Mouse (Mus musculus): ENCODE data around the gene Wdr90.

Gene Wdr90

GRCm38 (mm10) chr17:25860832-25861703 lies at the start of gene Wdr90:
Wdr90 (minus strand) TSS chr17:25861501.
- DNase-seq = peak; percentile 89

GRCm38 (mm10) chr17:25907640-25908039 lies 46.3 kb upstream of the Wdr90 start:
- no peak for DNase-seq

DNA sequence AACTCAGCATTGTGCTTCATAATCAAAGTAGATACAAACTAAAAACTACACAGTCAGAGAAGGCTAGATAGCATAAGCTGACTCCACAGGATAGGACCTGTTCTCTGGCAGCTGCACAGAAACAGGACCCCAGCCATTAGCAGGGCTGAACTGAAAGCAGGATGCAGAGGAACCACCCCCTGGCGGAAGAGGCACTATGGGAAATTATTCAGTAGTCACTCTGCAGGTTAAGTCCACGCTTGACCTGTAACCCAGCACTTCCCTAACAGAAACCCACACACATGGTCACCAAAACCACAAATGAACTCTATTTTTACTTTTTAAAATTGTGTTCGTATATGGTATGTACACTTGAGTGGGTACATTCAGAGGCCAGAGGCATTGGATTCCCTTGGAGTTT lies 41.8 kb upstream of the Wdr90 start:
- DNase-seq = no peak

DNA sequence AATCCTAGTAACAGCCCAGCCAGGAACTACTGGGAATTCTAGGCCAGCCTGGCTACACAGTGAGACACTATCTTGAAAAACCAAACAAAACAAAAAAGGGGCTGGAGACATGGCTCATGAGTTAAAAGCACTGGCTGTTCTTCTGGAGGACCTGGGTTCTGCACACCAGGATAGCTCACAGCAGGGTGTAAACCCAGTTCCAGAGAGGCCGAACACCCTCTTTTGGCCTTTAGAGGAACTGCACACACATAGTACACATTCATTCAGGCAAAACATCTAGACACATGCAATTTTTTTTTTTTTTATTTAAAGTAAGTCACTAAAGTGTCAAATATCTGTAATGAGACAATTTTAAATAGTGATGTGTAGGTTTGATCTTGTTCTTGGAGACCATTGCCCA lies 38.9 kb upstream of the Wdr90 start:
- DNase-seq = no peak

GRCm38 (mm10) chr17:25895891-25896290 lies 34.6 kb upstream of the Wdr90 start:
- DNase-seq = no peak

GRCm38 (mm10) chr17:25895415-25895814 lies 34.1 kb upstream of the Wdr90 start:
- no peak for DNase-seq

GRCm38 (mm10) chr17:25893975-25894617 lies 32.8 kb upstream of the Wdr90 start:
- DNase-seq = peak; percentile 84

GRCm38 (mm10) chr17:25888837-25889236 lies 27.5 kb upstream of the Wdr90 start:
- no peak for DNase-seq

DNA sequence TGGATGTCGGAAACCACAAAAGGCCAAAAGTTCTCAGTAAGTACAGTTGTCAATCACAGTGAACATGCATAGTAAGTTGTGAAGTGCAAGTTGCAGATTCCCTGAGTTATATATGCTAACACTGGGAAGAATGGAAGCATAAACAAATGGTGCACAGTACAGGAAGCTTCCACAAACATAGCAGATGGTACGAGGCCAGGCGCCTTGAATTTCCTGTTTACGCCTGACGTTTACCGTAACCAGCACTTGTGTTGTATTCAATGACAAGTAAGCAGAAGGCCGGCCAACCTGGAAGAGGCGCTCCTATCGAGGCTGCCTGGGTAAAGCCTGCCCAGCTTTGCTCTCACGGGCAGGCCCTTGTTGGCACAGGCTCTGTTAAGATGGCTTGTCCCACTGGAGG lies 26.2 kb upstream of the Wdr90 start:
- DNase-seq = no peak

GRCm38 (mm10) chr17:25886806-25887205 lies 25.5 kb upstream of the Wdr90 start:
- DNase-seq = no peak

- no peak for DNase-seq
Observed at GRCm38 (mm10) chr17:25885636-25886035, 24.3 kb upstream of the Wdr90 start.

DNA sequence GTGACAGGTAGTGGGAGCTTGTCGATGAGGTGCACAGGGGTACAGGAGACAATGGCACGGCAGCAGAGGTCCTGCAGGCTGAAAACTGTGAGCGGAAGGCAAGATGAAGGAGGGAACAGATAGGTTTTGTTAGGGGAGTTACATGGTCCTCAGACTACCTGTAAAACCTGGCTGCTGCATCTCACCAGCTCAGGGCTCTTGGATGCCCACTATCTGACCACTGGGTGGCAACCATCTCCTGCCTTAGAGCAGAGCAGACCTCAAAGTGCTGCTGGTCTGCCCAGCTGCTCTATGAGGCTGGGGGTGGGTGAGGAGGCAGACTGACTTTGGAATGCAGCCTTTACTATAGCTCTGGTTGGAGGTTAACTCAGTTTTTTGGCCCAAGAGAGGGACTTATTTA lies 22.5 kb upstream of the Wdr90 start:
- no peak for DNase-seq

- DNase-seq = no peak
Observed at GRCm38 (mm10) chr17:25883268-25883667, 22.0 kb upstream of the Wdr90 start.

DNA sequence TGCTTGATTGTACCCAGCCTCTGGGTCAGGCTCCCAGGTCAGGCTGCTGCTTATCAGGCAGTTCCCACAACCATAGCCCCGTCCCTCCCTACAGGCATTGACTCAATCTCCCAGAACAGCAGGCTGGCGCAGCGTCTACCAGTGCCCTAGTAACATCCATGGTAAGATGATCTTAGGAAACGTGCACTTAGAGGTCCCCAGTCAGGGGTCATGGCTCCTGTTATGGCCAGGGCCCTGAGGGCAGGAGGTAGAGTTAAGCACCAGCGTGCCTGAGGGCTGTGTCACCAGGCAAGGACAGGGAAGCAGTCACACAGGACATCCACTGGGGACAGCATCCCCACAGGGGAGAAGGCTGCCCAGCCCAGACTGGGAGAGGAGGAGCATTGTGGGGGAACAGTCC lies 21.0 kb upstream of the Wdr90 start:
- no peak for DNase-seq

- no peak for DNase-seq
Observed at GRCm38 (mm10) chr17:25881691-25882090, 20.4 kb upstream of the Wdr90 start.

DNA sequence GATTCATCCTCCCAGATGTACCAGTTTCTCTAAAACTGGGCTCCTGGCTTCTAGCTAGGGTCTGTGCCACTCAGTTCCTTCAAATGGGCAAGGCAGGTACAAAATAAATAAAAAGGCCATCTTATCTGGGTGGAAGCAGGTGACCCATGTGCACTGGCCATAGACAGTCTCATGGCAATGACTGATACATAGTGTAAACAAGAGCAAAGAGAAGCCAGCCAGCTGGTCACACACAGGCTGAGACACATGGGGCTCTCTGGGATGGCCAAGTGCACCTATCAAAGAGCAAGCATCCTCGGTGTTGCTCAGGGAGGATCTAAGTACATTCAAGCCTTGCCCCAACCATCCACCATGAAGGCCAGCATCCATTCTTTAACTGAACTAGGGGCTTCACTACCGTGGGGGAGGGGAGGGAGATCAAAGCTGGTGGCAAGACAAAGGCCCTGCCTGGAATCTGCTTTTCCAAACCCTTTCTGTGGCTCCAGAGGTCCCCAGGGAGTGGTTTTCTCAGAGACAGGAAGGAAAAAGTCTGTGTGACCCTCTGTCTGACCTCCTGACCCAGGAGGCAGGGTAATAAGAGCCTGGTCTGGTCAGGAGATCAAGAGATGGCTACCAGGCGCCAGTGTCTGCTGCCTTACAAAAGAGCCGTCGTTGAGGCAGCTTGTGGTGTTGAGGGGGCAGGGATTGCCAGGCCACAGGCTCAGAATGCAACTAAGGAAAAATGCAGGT lies 19.8 kb upstream of the Wdr90 start:
- no peak for DNase-seq

- DNase-seq = no peak
Observed at GRCm38 (mm10) chr17:25880196-25880910, 19.1 kb upstream of the Wdr90 start, which contains the start of gene Wfikkn1. Wfikkn1 (minus strand) TSS chr17:25880858.

GRCm38 (mm10) chr17:25879750-25880149 lies 18.4 kb upstream of the Wdr90 start:
- DNase-seq = no peak

DNA sequence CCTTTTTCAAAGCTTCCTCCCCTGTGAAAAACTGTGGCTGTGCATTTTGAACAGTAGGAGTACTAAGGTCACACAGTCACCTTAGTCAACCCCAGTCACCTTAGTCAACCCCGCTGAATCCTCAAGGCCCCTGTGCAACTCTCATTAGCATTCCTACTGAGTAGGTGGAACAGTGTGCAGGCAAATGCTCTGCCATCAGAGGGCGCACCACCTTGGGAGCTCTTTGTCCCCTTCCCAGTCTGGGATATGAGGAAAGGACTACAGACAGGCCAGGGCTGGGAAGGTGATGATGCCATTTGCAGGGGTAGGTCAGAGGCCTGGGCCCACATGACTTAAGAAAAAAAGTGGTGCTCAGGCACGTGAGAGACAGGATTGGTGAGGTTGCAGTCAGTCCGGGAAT lies 18.0 kb upstream of the Wdr90 start:
- no peak for DNase-seq

GRCm38 (mm10) chr17:25878611-25879180 lies 17.4 kb upstream of the Wdr90 start:
- DNase-seq = no peak

DNA sequence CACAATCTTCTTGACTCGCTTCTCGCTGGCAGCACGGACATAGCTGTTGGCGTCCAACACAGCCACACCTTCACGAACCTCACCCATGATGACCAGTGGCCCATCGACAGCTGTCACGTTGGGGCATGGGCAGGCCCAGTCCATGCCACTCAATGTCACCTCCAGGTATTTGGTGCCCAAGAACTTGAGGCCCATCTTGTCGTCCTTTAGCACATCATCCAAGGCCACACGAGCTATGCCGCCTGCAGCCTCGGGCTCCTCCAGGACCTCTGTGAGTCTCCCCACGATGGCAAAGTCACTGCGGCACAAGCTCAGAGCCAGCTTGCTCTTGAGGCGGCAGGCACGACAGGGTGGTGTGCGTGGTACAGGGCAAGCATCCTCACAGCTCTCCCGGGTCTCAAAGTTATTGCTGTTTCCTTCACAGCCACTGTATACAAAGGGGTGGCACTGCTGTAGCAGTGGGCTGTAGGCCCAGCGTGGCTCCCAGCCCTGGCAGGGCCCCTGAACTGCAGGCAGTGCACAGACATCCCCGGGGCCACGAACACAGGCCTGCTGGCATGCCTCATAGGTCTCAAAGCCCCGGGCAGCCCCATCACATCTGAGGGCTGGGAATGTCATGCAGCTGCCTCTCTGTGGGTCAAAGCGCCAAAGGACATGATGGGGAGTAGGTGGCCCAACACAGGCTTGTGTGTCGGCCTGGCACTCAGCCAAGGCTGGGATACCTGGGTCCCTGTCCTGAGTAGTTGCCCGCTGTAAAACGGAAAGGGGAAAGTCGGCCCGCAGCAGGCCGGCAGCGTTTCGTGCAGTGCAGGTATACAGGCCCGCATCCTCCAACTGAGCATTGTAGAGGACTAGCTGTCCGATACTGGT lies 16.7 kb upstream of the Wdr90 start:
- no peak for DNase-seq

GRCm38 (mm10) chr17:25877025-25877424 lies 15.7 kb upstream of the Wdr90 start:
- no peak for DNase-seq

Measured in cerebellum, adult 9-10 months (tissue).